Mouse (Mus musculus) midbrain, embryonic 12.5 days (tissue): ENCODE measurements around the gene Gadd45b. TPM values are rescaled to one million over a fixed set of nuclear protein-coding genes. Genes with fewer than 3 reads are reported as not detected.

Source experiments
- ATAC-seq: fragments of 200-750 bp; cut with Nextera tagmentation; 2 replicates; pipeline ENCODE4 v1.8.0; 2017; ENCODE audit warnings: low read depth, moderate TSS enrichment, moderate library complexity; ENCODE audit not compliant: low FRiP score
- H3K27ac ChIP-seq: fragments of 300-500 bp; sonication (generic); replicated peaks from 2 replicates; pipeline ENCODE4 v1.5.1; 2016; ENCODE audit warnings: mild to moderate bottlenecking
- H3K27me3 ChIP-seq: fragments of 300-500 bp; sonication (generic); 2 replicates; pipeline ENCODE4 v1.6.1; 2016; ENCODE audit warnings: mild to moderate bottlenecking
- H3K36me3 ChIP-seq: fragments of 300-500 bp; sonication (generic); 2 replicates; pipeline ENCODE4 v1.6.1; 2016
- H3K4me1 ChIP-seq: fragments of 300-500 bp; sonication (generic); 2 replicates; pipeline ENCODE4 v1.6.1; 2016
- H3K4me2 ChIP-seq: fragments of 300-500 bp; sonication (generic); replicated peaks from 2 replicates; pipeline ENCODE4 v1.6.1; 2016; ENCODE audit warnings: mild to moderate bottlenecking, moderate library complexity
- H3K4me3 ChIP-seq: fragments of 300-500 bp; sonication (generic); 2 replicates; pipeline ENCODE4 v1.5.1; 2016; ENCODE audit warnings: mild to moderate bottlenecking
- H3K9ac ChIP-seq: fragments of 300-500 bp; sonication (generic); replicated peaks from 2 replicates; pipeline ENCODE4 v1.6.1; 2016; ENCODE audit warnings: mild to moderate bottlenecking, moderate library complexity
- H3K9me3 ChIP-seq: fragments of 300-500 bp; sonication (generic); 2 replicates; pipeline ENCODE4 v1.6.1; 2016; ENCODE audit warnings: mild to moderate bottlenecking
- WGBS: fragments of 180-500 bp; shearing (Covaris S2); methylation state at CpG from one replicate; pipeline ENCODE4 v1.1.7; 2016; 5-methylcytosine and 5-hydroxymethylcytosine counted together
- polyA plus RNA-seq: library from polyadenylated mRNA; unstranded; fragments of >200 nt; fragmentation: Nextera tagmentation; extraction: Ambion mirVana; gene quantifications from 2 replicates; pipeline ENCODE4 v1.2.1, GENCODE M21; 2016

The Gadd45b gene
- polyA plus RNA-seq, 1 experiment from 2014 or later, result 11.8 TPM

DNA sequence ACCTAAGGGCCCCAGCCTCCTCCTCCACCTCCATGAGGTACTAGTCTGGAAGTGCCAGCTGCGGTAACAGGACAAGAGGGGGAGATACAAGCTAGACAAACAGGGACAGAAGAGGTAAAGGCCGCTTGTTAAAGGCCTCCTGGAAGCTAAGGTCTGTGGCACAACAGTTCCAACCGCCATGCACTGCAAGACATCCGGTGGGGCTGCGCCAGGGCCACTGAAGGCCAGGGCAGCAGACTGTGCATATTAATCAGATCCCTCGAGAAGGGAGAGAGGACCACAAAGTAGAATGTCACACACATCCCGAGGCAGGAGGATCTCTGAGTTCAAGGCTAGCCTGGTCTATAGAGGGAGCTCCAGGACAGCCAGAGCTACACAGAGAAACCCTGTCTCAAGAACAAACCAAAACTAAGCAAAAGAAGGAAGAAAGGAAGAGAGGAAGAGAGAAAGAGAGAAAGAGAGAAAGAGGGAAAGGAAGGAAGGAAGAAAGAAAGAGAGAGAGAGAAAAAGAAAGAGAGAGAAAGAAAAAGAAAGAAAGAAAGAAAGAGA lies 51.8 kb downstream of the Gadd45b start:
- Histone ChIP-seq H3K27ac (no peak overlapping the region), H3K9ac (no peak overlapping the region), H3K9me3 (no peaks in the 10 kb centered on the region), H3K36me3 (no peaks in the 10 kb centered on the region), H3K4me1 (peaks cover 7% of the 10 kb centered on the region), H3K4me2 (no peak overlapping the region), H3K27me3 (peaks cover 33% of the 10 kb centered on the region), H3K4me3 (no peak overlapping the region)
- ATAC-seq, result no peak
- 59% methylated on average over 7 of the region's 7 CpGs for WGBS

Other genes with a start within 250 kb of the Gadd45b start
- gene Mob3a, start 228.1 kb upstream of the Gadd45b start, polyA plus RNA-seq, result 60.4 and 67.0 TPM in 2 replicates
- gene Izumo4, start 227.9 kb upstream of the Gadd45b start, polyA plus RNA-seq, result 24.9 and 29.9 TPM in 2 replicates
- 94.0 and 99.1 TPM in 2 replicates for gene Ap3d1, start 187.8 kb upstream of the Gadd45b start, polyA plus RNA-seq
- gene Dot1l, start 174.9 kb upstream of the Gadd45b start, polyA plus RNA-seq, result 26.9 and 30.8 TPM in 2 replicates
- gene Sf3a2, start 131.9 kb upstream of the Gadd45b start, polyA plus RNA-seq, result 68.5 and 70.8 TPM in 2 replicates
- 137 and 148 TPM in 2 replicates for gene Plekhj1, start 131.4 kb upstream of the Gadd45b start, polyA plus RNA-seq
- gene Amh, start 124.8 kb upstream of the Gadd45b start, polyA plus RNA-seq, result 0.10 TPM in 1 of 2 replicates, not detected in the other
- 0.38 and 0.50 TPM in 2 replicates for gene Jsrp1, start 116.6 kb upstream of the Gadd45b start, polyA plus RNA-seq
- gene Oaz1, start 103.4 kb upstream of the Gadd45b start, polyA plus RNA-seq, result 1,390 and 1,564 TPM in 2 replicates
- gene Lingo3, start 86.0 kb upstream of the Gadd45b start, polyA plus RNA-seq, result 0.77 and 1.0 TPM in 2 replicates
- gene Lsm7, start 74.9 kb upstream of the Gadd45b start, polyA plus RNA-seq, result 250 and 263 TPM in 2 replicates
- gene Sppl2b, start 74.8 kb upstream of the Gadd45b start, polyA plus RNA-seq, result 44.6 and 47.1 TPM in 2 replicates
- gene Tmprss9, start 58.2 kb upstream of the Gadd45b start, polyA plus RNA-seq, result 0.08 and 0.14 TPM in 2 replicates
- gene Timm13, start 29.1 kb upstream of the Gadd45b start, polyA plus RNA-seq, result 305 and 308 TPM in 2 replicates
- 61.7 and 62.0 TPM in 2 replicates for gene Lmnb2, start 11.8 kb upstream of the Gadd45b start, polyA plus RNA-seq
- gene Gng7, start 84.9 kb downstream of the Gadd45b start, polyA plus RNA-seq, result 8.8 and 9.3 TPM in 2 replicates
- gene Diras1, start 95.6 kb downstream of the Gadd45b start, polyA plus RNA-seq, result 11.3 and 13.4 TPM in 2 replicates
- gene Slc39a3, start 107.4 kb downstream of the Gadd45b start, polyA plus RNA-seq, result 33.1 and 34.9 TPM in 2 replicates
- gene Sgta, start 130.1 kb downstream of the Gadd45b start, polyA plus RNA-seq, result 262 and 271 TPM in 2 replicates
- 56.9 and 58.3 TPM in 2 replicates for gene Thop1, start 140.0 kb downstream of the Gadd45b start, polyA plus RNA-seq
- 0.22 and 0.28 TPM in 2 replicates for gene Creb3l3, start 168.8 kb downstream of the Gadd45b start, polyA plus RNA-seq
- 245 and 248 TPM in 2 replicates for gene Map2k2, start 175.8 kb downstream of the Gadd45b start, polyA plus RNA-seq
- 14.6 and 15.9 TPM in 2 replicates for gene Zbtb7a, start 205.1 kb downstream of the Gadd45b start, polyA plus RNA-seq
- gene Pias4, start 237.8 kb downstream of the Gadd45b start, polyA plus RNA-seq, result 58.6 and 64.9 TPM in 2 replicates
- 531 and 534 TPM in 2 replicates for gene Eef2, start 246.6 kb downstream of the Gadd45b start, polyA plus RNA-seq